Mouse (Mus musculus): ENCODE data around the gene Ptrh1. TPM values are rescaled to one million over a fixed set of nuclear protein-coding genes. Genes with fewer than 3 reads are reported as not detected.

Ptrh1 gene
- total RNA-seq, 1 experiment: 20.9 TPM

- no peak overlapping the region for H3K27ac ChIP-seq (ENCODE audit: insufficient read depth, low read depth, low read length, poor library complexity, severe bottlenecking)
- peaks cover 2 to 5% of the 10 kb centered on the region in 2 experiments; a peak in 2 of 4 replicates for H3K4me1 ChIP-seq (ENCODE audit: control insufficient read depth in 2 of 2, insufficient read depth in 2 of 2, low read length in 2 of 2, poor library complexity in 1 of 2)
- no peaks in the 10 kb centered on the region for H3K9me3 ChIP-seq (ENCODE audit: control insufficient read depth, insufficient read depth, low read depth, low read length)
- no peak for TF ChIP-seq MAFK (IDR thresholded peaks at IDR 0.05; ENCODE audit: insufficient read depth, low read depth, low read length)
- no peak for TF ChIP-seq HCFC1 (IDR thresholded peaks at IDR 0.05; ENCODE audit: borderline replicate concordance, insufficient read depth, low read length)
- no peak for TF ChIP-seq ZNF384 (IDR thresholded peaks at IDR 0.05; ENCODE audit: low read depth, low read length)
- no peak for TF ChIP-seq CHD2 (IDR thresholded peaks at IDR 0.05; ENCODE audit: low read depth, low read length)
- TF ChIP-seq ZC3H11A (IDR thresholded peaks at IDR 0.05; ENCODE audit: borderline replicate concordance, low read depth, low read length): no peak
- no peak for DNase-seq (ENCODE audit: low read depth, low spot score)
- H3K36me3 ChIP-seq (ENCODE audit: control insufficient read depth, insufficient read depth, low read length, poor library complexity, severe bottlenecking): no peaks in the 10 kb centered on the region
- no peak overlapping the region for H3K9ac ChIP-seq (ENCODE audit: insufficient read depth, low read depth, low read length, poor library complexity, severe bottlenecking)
- no peak overlapping the region for H3K4me3 ChIP-seq (ENCODE audit: insufficient read depth in 1 of 2, low read depth in 1 of 2, low read length in 2 of 2, poor library complexity in 1 of 2, severe bottlenecking in 1 of 2)
- in situ Hi-C loops (cut with MboI; ENCODE audit: low sequenced_read_pairs in 2 of 2, unreplicated experiment in 2 of 2): no loop called here
These were observed 44.7 kb upstream of the Ptrh1 start for GRCm38 (mm10) chr2:32730854-32731253.

GRCm38 (mm10) chr2:32731911-32732310 is 43.7 kb upstream of the Ptrh1 start:
- Histone ChIP-seq H3K36me3 (ENCODE audit: control insufficient read depth, insufficient read depth, low read length, poor library complexity, severe bottlenecking) (no peaks in the 10 kb centered on the region), H3K4me3 (ENCODE audit: insufficient read depth in 1 of 2, low read depth in 1 of 2, low read length in 2 of 2, poor library complexity in 1 of 2, severe bottlenecking in 1 of 2) (no peak overlapping the region), H3K4me1 (ENCODE audit: control insufficient read depth in 2 of 2, insufficient read depth in 2 of 2, low read length in 2 of 2, poor library complexity in 1 of 2) (peaks cover 2 to 5% of the 10 kb centered on the region in 2 experiments; a peak in 2 of 4 replicates), H3K9ac (ENCODE audit: insufficient read depth, low read depth, low read length, poor library complexity, severe bottlenecking) (no peak overlapping the region), H3K27ac (ENCODE audit: insufficient read depth, low read depth, low read length, poor library complexity, severe bottlenecking) (no peak overlapping the region), H3K9me3 (ENCODE audit: control insufficient read depth, insufficient read depth, low read depth, low read length) (no peaks in the 10 kb centered on the region)
- no peak for DNase-seq (ENCODE audit: low read depth, low spot score)
- TF ChIP-seq ZNF384 (IDR thresholded peaks at IDR 0.05; ENCODE audit: low read depth, low read length): no peak
- TF ChIP-seq MAFK (IDR thresholded peaks at IDR 0.05; ENCODE audit: insufficient read depth, low read depth, low read length): no peak
- TF ChIP-seq ZC3H11A (IDR thresholded peaks at IDR 0.05; ENCODE audit: borderline replicate concordance, low read depth, low read length): no peak
- no peak for TF ChIP-seq CHD2 (IDR thresholded peaks at IDR 0.05; ENCODE audit: low read depth, low read length)
- TF ChIP-seq HCFC1 (IDR thresholded peaks at IDR 0.05; ENCODE audit: borderline replicate concordance, insufficient read depth, low read length): no peak
- in situ Hi-C loops (cut with MboI; ENCODE audit: low sequenced_read_pairs in 2 of 2, unreplicated experiment in 2 of 2): no loop called here

- in situ Hi-C loops (cut with MboI; ENCODE audit: low sequenced_read_pairs in 2 of 2, unreplicated experiment in 2 of 2): no loop called here
- Histone ChIP-seq H3K9ac (ENCODE audit: insufficient read depth, low read depth, low read length, poor library complexity, severe bottlenecking) (no peak overlapping the region), H3K27ac (ENCODE audit: insufficient read depth, low read depth, low read length, poor library complexity, severe bottlenecking) (no peak overlapping the region), H3K4me1 (ENCODE audit: control insufficient read depth in 2 of 2, insufficient read depth in 2 of 2, low read length in 2 of 2, poor library complexity in 1 of 2) (peaks cover 2 to 5% of the 10 kb centered on the region in 2 experiments; a peak in 2 of 4 replicates), H3K36me3 (ENCODE audit: control insufficient read depth, insufficient read depth, low read length, poor library complexity, severe bottlenecking) (no peaks in the 10 kb centered on the region), H3K4me3 (ENCODE audit: insufficient read depth in 1 of 2, low read depth in 1 of 2, low read length in 2 of 2, poor library complexity in 1 of 2, severe bottlenecking in 1 of 2) (no peak overlapping the region), H3K9me3 (ENCODE audit: control insufficient read depth, insufficient read depth, low read depth, low read length) (no peaks in the 10 kb centered on the region)
- DNase-seq (ENCODE audit: low read depth, low spot score): no peak
- TF ChIP-seq ZC3H11A (IDR thresholded peaks at IDR 0.05; ENCODE audit: borderline replicate concordance, low read depth, low read length) (no peak), CHD2 (IDR thresholded peaks at IDR 0.05; ENCODE audit: low read depth, low read length) (no peak), MAFK (IDR thresholded peaks at IDR 0.05; ENCODE audit: insufficient read depth, low read depth, low read length) (no peak), ZNF384 (IDR thresholded peaks at IDR 0.05; ENCODE audit: low read depth, low read length) (no peak), HCFC1 (IDR thresholded peaks at IDR 0.05; ENCODE audit: borderline replicate concordance, insufficient read depth, low read length) (no peak)
These were observed 42.9 kb upstream of the Ptrh1 start for GRCm38 (mm10) chr2:32732695-32733094.

DNA sequence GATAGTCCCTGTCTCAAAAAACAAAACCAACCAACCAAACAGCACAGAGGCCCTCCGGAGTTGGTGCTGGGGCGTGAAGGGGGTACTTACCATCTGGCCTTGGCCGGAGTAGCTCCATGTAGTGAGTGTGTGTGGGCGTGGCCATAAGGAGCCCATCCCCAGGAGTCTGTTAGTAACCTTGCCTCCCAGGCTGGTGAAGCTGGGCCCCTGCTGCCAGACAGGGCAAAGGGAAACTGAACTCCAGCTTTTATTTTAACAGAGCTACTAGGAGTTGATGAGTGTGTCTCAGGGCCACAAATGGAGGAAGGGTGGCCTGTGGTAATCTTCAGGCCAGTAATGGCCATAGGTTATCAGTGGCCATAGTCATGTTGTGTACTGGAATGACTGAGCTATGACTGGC is 41.1 kb upstream of the Ptrh1 start:
- Histone ChIP-seq H3K27ac (ENCODE audit: insufficient read depth, low read depth, low read length, poor library complexity, severe bottlenecking) (no peak overlapping the region), H3K36me3 (ENCODE audit: control insufficient read depth, insufficient read depth, low read length, poor library complexity, severe bottlenecking) (no peaks in the 10 kb centered on the region), H3K9ac (ENCODE audit: insufficient read depth, low read depth, low read length, poor library complexity, severe bottlenecking) (no peak overlapping the region), H3K4me1 (ENCODE audit: control insufficient read depth in 2 of 2, insufficient read depth in 2 of 2, low read length in 2 of 2, poor library complexity in 1 of 2) (no peaks in the 10 kb centered on the region), H3K9me3 (ENCODE audit: control insufficient read depth, insufficient read depth, low read depth, low read length) (no peaks in the 10 kb centered on the region), H3K4me3 (ENCODE audit: insufficient read depth in 1 of 2, low read depth in 1 of 2, low read length in 2 of 2, poor library complexity in 1 of 2, severe bottlenecking in 1 of 2) (no peak overlapping the region)
- DNase-seq (ENCODE audit: low read depth, low spot score): no peak
- in situ Hi-C loops (cut with MboI; ENCODE audit: low sequenced_read_pairs in 2 of 2, unreplicated experiment in 2 of 2): no loop called here
- TF ChIP-seq ZNF384 (IDR thresholded peaks at IDR 0.05; ENCODE audit: low read depth, low read length): no peak
- no peak for TF ChIP-seq ZC3H11A (IDR thresholded peaks at IDR 0.05; ENCODE audit: borderline replicate concordance, low read depth, low read length)
- no peak for TF ChIP-seq HCFC1 (IDR thresholded peaks at IDR 0.05; ENCODE audit: borderline replicate concordance, insufficient read depth, low read length)

GRCm38 (mm10) chr2:32734933-32735332 is 40.7 kb upstream of the Ptrh1 start:
- in situ Hi-C loops (cut with MboI; ENCODE audit: low sequenced_read_pairs in 2 of 2, unreplicated experiment in 2 of 2): no loop called here
- Histone ChIP-seq H3K9ac (ENCODE audit: insufficient read depth, low read depth, low read length, poor library complexity, severe bottlenecking) (no peak overlapping the region), H3K36me3 (ENCODE audit: control insufficient read depth, insufficient read depth, low read length, poor library complexity, severe bottlenecking) (no peaks in the 10 kb centered on the region), H3K27ac (ENCODE audit: insufficient read depth, low read depth, low read length, poor library complexity, severe bottlenecking) (no peak overlapping the region), H3K9me3 (ENCODE audit: control insufficient read depth, insufficient read depth, low read depth, low read length) (no peaks in the 10 kb centered on the region), H3K4me1 (ENCODE audit: control insufficient read depth in 2 of 2, insufficient read depth in 2 of 2, low read length in 2 of 2, poor library complexity in 1 of 2) (no peaks in the 10 kb centered on the region), H3K4me3 (ENCODE audit: insufficient read depth in 1 of 2, low read depth in 1 of 2, low read length in 2 of 2, poor library complexity in 1 of 2, severe bottlenecking in 1 of 2) (no peak overlapping the region)
- no peak for DNase-seq (ENCODE audit: low read depth, low spot score)
- TF ChIP-seq MAFK (IDR thresholded peaks at IDR 0.05; ENCODE audit: insufficient read depth, low read depth, low read length) (no peak), ZNF384 (IDR thresholded peaks at IDR 0.05; ENCODE audit: low read depth, low read length) (no peak), ZC3H11A (IDR thresholded peaks at IDR 0.05; ENCODE audit: borderline replicate concordance, low read depth, low read length) (no peak), HCFC1 (IDR thresholded peaks at IDR 0.05; ENCODE audit: borderline replicate concordance, insufficient read depth, low read length) (no peak), CHD2 (IDR thresholded peaks at IDR 0.05; ENCODE audit: low read depth, low read length) (no peak)
